Mouse (Mus musculus) CH12.LX (cell line): ENCODE measurements around the gene Dnaaf3. TPM values are rescaled to one million over a fixed set of nuclear protein-coding genes. Genes with fewer than 3 reads are reported as not detected.

Experiments used
- DNase-seq: peaks from one replicate; pipeline ENCODE4 v3.0.0-alpha.2; 2013; ENCODE audit errors: extremely low read depth
- H3K27ac ChIP-seq: 2 replicates; pipeline ENCODE4 v1.5.1; 2012; ENCODE audit warnings: low read depth, mild to moderate bottlenecking, control low read depth, moderate library complexity; ENCODE audit not compliant: insufficient read depth
- H3K27me3 ChIP-seq: replicated peaks from 2 replicates; pipeline ENCODE3; 2012; ENCODE audit warnings: inconsistent platforms
- H3K36me3 ChIP-seq, 2 experiments: replicated peaks in 1 of 2; 2 replicates each; pipeline versions ENCODE3 to v1.6.1; 2012; ENCODE audit warnings: inconsistent platforms in 1 of 2, low read length in 1 of 2, mild to moderate bottlenecking in 1 of 2, mixed read lengths in 1 of 2, moderate library complexity in 1 of 2; ENCODE audit not compliant: control insufficient read depth in 1 of 2, insufficient read depth in 1 of 2
- H3K4me1 ChIP-seq, 2 experiments: 2 replicates each; pipeline ENCODE4 v1.6.1; 2012; ENCODE audit warnings: inconsistent platforms in 1 of 2, moderate library complexity in 1 of 2; ENCODE audit not compliant: insufficient read depth in 2 of 2, control insufficient read depth in 1 of 2
- H3K4me2 ChIP-seq: 2 replicates; pipeline ENCODE4 v1.6.1; 2012; ENCODE audit warnings: low read depth, mild to moderate bottlenecking, control low read depth; ENCODE audit not compliant: poor library complexity, insufficient read depth, severe bottlenecking
- H3K4me3 ChIP-seq, 3 experiments: fragments of 150-350 bp in 1 of 3; sonication (generic) in 1 of 3; replicated peaks in 1 of 3; 2 replicates each; pipeline versions ENCODE3 to v1.5.1; 2011 to 2012; ENCODE audit warnings: low read depth in 2 of 3, low read length in 2 of 3, mild to moderate bottlenecking in 2 of 3, moderate library complexity in 2 of 3, control low read depth in 1 of 3, improper control_type of control experiment in 1 of 3, inconsistent platforms in 1 of 3, mixed read lengths in 1 of 3; ENCODE audit not compliant: poor library complexity in 1 of 3
- H3K79me2 ChIP-seq: replicated peaks from 2 replicates; pipeline ENCODE4 v1.6.1; 2012; ENCODE audit warnings: mild to moderate bottlenecking, moderate library complexity; ENCODE audit not compliant: control insufficient read depth, poor library complexity, insufficient read depth, severe bottlenecking; ENCODE audit errors: extremely low read depth
- H3K9ac ChIP-seq: 2 replicates; pipeline ENCODE4 v1.6.1; 2012; ENCODE audit warnings: low read depth, mild to moderate bottlenecking, control low read depth, moderate library complexity; ENCODE audit not compliant: insufficient read depth
- H3K9me3 ChIP-seq: replicated peaks from 2 replicates; pipeline ENCODE3; 2012; ENCODE audit warnings: low read length, inconsistent platforms, mixed read lengths
- CHD1 ChIP-seq: IDR thresholded peaks from 2 replicates; pipeline ENCODE4 v1.6.1; 2012; ENCODE audit warnings: low read depth, low read length, improper control_type of control experiment, inconsistent platforms
- CTCF ChIP-seq, 2 experiments: IDR thresholded peaks in 1 of 2; conservative IDR thresholded peaks in 1 of 2; 2 replicates each; pipeline ENCODE4 v1.5.1; 2011 to 2012; ENCODE audit warnings: low read depth in 2 of 2, low read length in 2 of 2, improper control_type of control experiment in 1 of 2, inconsistent platforms in 1 of 2, mild to moderate bottlenecking in 1 of 2, moderate library complexity in 1 of 2
- E2F4 ChIP-seq: IDR thresholded peaks from 2 replicates; pipeline ENCODE4 v1.6.1; 2011; ENCODE audit warnings: low read depth, low read length, improper control_type of control experiment; ENCODE audit not compliant: insufficient replicate concordance
- ELF1 ChIP-seq: IDR thresholded peaks from 2 replicates; pipeline ENCODE4 v1.6.1; 2014; ENCODE audit warnings: low read depth, mild to moderate bottlenecking, inconsistent platforms, low read length, improper control_type of control experiment
- EP300 ChIP-seq: IDR thresholded peaks from 2 replicates; pipeline ENCODE4 v1.6.1; 2011; ENCODE audit warnings: low read length, improper control_type of control experiment
- ETS1 ChIP-seq: conservative IDR thresholded peaks from 2 replicates; pipeline ENCODE4 v1.6.1; 2012; ENCODE audit warnings: low read depth, mild to moderate bottlenecking, inconsistent platforms, low read length, improper control_type of control experiment, moderate library complexity
- GABPA ChIP-seq: IDR thresholded peaks from 2 replicates; pipeline ENCODE4 v1.6.1; 2012; ENCODE audit warnings: low read depth, low read length, improper control_type of control experiment, inconsistent platforms; ENCODE audit not compliant: insufficient replicate concordance
- IRF4 ChIP-seq: IDR thresholded peaks from 2 replicates; pipeline ENCODE4 v1.6.1; 2014; ENCODE audit warnings: low read depth, mild to moderate bottlenecking, inconsistent platforms, low read length, improper control_type of control experiment
- JUND ChIP-seq: conservative IDR thresholded peaks from 2 replicates; pipeline ENCODE4 v1.6.1; 2011; ENCODE audit warnings: low read depth, low read length, improper control_type of control experiment
- KAT2A ChIP-seq: IDR thresholded peaks from 2 replicates; pipeline ENCODE4 v1.6.1; 2012; ENCODE audit warnings: low read length, improper control_type of control experiment, inconsistent platforms; ENCODE audit not compliant: insufficient replicate concordance
- MAFK ChIP-seq: IDR thresholded peaks from 2 replicates; pipeline ENCODE4 v1.6.1; 2011; ENCODE audit warnings: low read length, improper control_type of control experiment; ENCODE audit not compliant: insufficient replicate concordance
- MAX ChIP-seq: IDR thresholded peaks from 2 replicates; pipeline ENCODE4 v1.6.1; 2011; ENCODE audit warnings: low read length, improper control_type of control experiment
- MEF2A ChIP-seq: IDR thresholded peaks from 2 replicates; pipeline ENCODE4 v1.6.1; 2014; ENCODE audit warnings: low read depth, mild to moderate bottlenecking, inconsistent platforms, low read length, improper control_type of control experiment, borderline replicate concordance
- MYC ChIP-seq: IDR thresholded peaks from 2 replicates; pipeline ENCODE4 v1.6.1; 2011; ENCODE audit warnings: low read depth, mild to moderate bottlenecking, improper control_type of control experiment, low read length
- NRF1 ChIP-seq: IDR thresholded peaks from 2 replicates; pipeline ENCODE4 v1.6.1; 2014; ENCODE audit warnings: low read depth, mild to moderate bottlenecking, inconsistent platforms, low read length, improper control_type of control experiment, moderate library complexity
- PAX5 ChIP-seq: IDR thresholded peaks from 2 replicates; pipeline ENCODE4 v1.6.1; 2012; ENCODE audit warnings: low read length, inconsistent platforms, mixed read lengths
- POLR2A ChIP-seq: IDR thresholded peaks from 2 replicates; pipeline ENCODE4 v1.6.1; 2011; ENCODE audit warnings: low read depth, mild to moderate bottlenecking, improper control_type of control experiment, low read length
- POLR2AphosphoS2 ChIP-seq: IDR thresholded peaks from 2 replicates; pipeline ENCODE4 v1.6.1; 2011; ENCODE audit warnings: low read depth, low read length, improper control_type of control experiment
- RAD21 ChIP-seq: IDR thresholded peaks from 2 replicates; pipeline ENCODE4 v1.6.1; 2011; ENCODE audit warnings: low read depth, mild to moderate bottlenecking, low read length, improper control_type of control experiment, moderate library complexity
- RCOR1 ChIP-seq: conservative IDR thresholded peaks from 2 replicates; pipeline ENCODE4 v1.6.1; 2012; ENCODE audit warnings: low read depth, mild to moderate bottlenecking, inconsistent platforms, low read length, improper control_type of control experiment
- TBP ChIP-seq: conservative IDR thresholded peaks from 2 replicates; pipeline ENCODE4 v1.6.1; 2011; ENCODE audit warnings: low read depth, low read length, improper control_type of control experiment
- TCF12 ChIP-seq: IDR thresholded peaks from 2 replicates; pipeline ENCODE4 v1.6.1; 2014; ENCODE audit warnings: low read depth, mild to moderate bottlenecking, inconsistent platforms, low read length, improper control_type of control experiment
- UBTF ChIP-seq: IDR thresholded peaks from 2 replicates; pipeline ENCODE4 v1.6.1; 2012; ENCODE audit warnings: low read depth, mild to moderate bottlenecking, inconsistent platforms, low read length, improper control_type of control experiment, moderate library complexity
- USF1 ChIP-seq: IDR thresholded peaks from 2 replicates; pipeline ENCODE4 v1.6.1; 2014; ENCODE audit warnings: low read depth, mild to moderate bottlenecking, inconsistent platforms, low read length, improper control_type of control experiment
- ZC3H11A ChIP-seq: IDR thresholded peaks from 2 replicates; pipeline ENCODE4 v1.6.1; 2012; ENCODE audit warnings: low read depth, mild to moderate bottlenecking, inconsistent platforms, low read length, improper control_type of control experiment
- ZKSCAN1 ChIP-seq: IDR thresholded peaks from 2 replicates; pipeline ENCODE4 v1.6.1; 2012; ENCODE audit warnings: low read depth, inconsistent platforms, low read length, improper control_type of control experiment, borderline replicate concordance
- ZMIZ1 ChIP-seq: IDR thresholded peaks from 2 replicates; pipeline ENCODE4 v1.6.1; 2012; ENCODE audit warnings: low read depth, mild to moderate bottlenecking, inconsistent platforms, low read length, improper control_type of control experiment
- ZNF384 ChIP-seq: IDR thresholded peaks from 2 replicates; pipeline ENCODE4 v1.6.1; 2012; ENCODE audit warnings: low read depth, low read length, improper control_type of control experiment, inconsistent platforms
- dilution Hi-C: fragments of 300-500 bp; cut with MboI; formaldehyde crosslinking; loops from 2 replicates; pipeline ENCODE4 v1.14.3; 2020; ENCODE audit warnings: low sequenced_read_pairs; ENCODE audit not compliant: extremely low pct_unique_long_range_greater_than_20kb, extremely low pct_ligation_motif_present
- in situ Hi-C: fragments of 300-500 bp; cut with MboI; formaldehyde crosslinking; loops from 3 replicates; pipeline ENCODE4 v1.14.3; 2019; ENCODE audit warnings: low sequenced_read_pairs, low pct_ligation_motif_present, low pct_unique_long_range_greater_than_20kb, mixed read lengths
- polyA plus RNA-seq: library from polyadenylated mRNA; unstranded; fragments of >175 nt; gene quantifications from 2 replicates; pipeline ENCODE4 v1.2.1, GENCODE M21; 2012; ENCODE audit warnings: low read depth; ENCODE audit not compliant: insufficient read length
- total RNA-seq, 2 experiments: library from RNA; depleted of rRNA; stranded (reverse); fragments of 300-350 nt in 1 of 2; fragments of >200 nt in 1 of 2; gene quantifications; 2 replicates each; pipeline ENCODE4 v1.2.3; 2012 to 2014

Gene Dnaaf3
- total and polyA plus RNA-seq, 3 experiments, result 0.16 to 0.83 (median 0.59) TPM

DNA sequence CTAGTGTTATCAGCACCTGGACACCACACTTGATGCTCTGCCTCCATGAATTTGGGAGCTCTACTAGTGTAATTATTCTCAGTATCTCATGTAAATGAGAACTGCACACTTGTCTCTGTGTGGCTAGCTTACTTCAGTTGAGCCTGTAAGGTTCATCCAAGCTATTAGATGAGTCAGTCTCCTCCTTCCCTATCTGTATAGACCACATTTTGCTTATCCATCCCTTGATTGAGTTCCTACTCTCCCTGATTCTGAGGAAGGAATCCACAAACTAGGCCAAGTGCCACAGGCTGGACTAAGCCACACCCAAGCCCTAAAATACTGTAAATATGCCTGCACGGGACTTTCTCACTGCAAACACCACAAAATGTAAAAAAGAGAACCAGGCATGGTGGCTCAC lies 38.3 kb downstream of the Dnaaf3 start:
- TF ChIP-seq NRF1 (no peak), TCF12 (no peak), KAT2A (no peak), USF1 (no peak), JUND (no peak), MEF2A (no peak), ZNF384 (no peak), ZMIZ1 (no peak), ETS1 (no peak), MAFK (no peak), ZC3H11A (no peak), CTCF (conservative IDR thresholded peaks at IDR 0.05 in 1 of 2, IDR thresholded peaks at IDR 0.05 in 1 of 2; ENCODE audit: low read depth in 2 of 2, low read length in 2 of 2) (no peak), CHD1 (no peak), EP300 (no peak), TBP (no peak)
- Histone ChIP-seq H3K79me2 (peaks cover 40% of the 10 kb centered on the region), H3K36me3 (peaks cover 69 to 100% of the 10 kb centered on the region in 2 experiments), H3K9ac (no peak overlapping the region), H3K9me3 (no peaks in the 10 kb centered on the region), H3K4me1 (peaks cover 8 to 26% of the 10 kb centered on the region in 2 experiments), H3K27me3 (no peaks in the 10 kb centered on the region), H3K4me3 (no peak overlapping the region), H3K4me2 (no peak overlapping the region), H3K27ac (no peak overlapping the region)
- dilution Hi-C loops, result no loop called here
- no peak for DNase-seq
- in situ Hi-C loops, result no loop called here

DNA sequence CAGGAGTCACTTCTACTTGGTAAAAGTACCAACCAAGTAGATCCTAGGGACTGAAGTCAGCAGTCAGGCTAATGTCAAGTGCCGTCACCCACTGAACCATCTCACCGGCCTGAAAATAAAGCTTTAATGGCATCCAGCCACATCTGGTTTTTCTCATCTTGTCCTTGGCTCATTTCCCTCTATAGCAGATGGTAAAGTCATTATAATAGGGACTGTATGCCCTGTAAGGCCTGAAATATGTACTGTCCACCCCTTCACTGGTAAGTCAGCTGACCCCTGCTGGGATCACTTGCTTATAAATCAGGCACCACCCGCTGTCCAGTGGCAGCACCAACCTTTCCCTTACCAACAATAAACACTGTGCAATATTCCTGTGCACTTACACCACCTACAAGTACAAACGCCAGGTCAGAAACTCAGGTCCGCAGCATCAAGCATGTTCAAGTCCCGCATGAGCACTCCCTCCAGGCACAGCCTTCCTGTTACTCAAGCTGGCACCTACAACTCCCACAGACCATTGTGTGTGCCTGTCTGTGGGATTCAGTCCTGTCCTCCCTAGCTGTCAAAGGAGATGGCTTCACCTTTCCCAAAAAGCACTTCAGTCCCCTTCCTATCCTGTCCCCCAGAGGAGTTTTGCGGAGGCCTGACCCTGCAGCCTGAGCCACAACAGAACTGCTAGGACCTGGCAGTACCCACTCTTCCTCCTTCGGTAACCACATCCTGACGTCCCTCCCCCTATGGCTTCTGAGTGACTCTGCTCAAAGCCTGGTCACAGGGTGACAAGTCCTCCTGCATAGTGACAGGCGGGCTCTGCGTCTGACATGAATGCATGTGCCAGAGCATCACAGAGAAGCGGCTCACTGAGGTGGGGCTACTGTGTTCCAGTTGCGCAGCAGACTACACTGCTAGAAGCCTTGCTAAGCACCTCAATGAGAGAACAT lies 39.7 kb downstream of the Dnaaf3 start:
- TF ChIP-seq RCOR1 (no peak), ELF1 (no peak), JUND (no peak), ZC3H11A (no peak), MYC (no peak), MAFK (no peak), ZKSCAN1 (no peak), PAX5 (no peak), EP300 (no peak), E2F4 (no peak), MAX (no peak), POLR2A (no peak), UBTF (no peak), POLR2AphosphoS2 (no peak), CHD1 (no peak), NRF1 (no peak), RAD21 (no peak), IRF4 (no peak), TBP (no peak), GABPA (no peak)
- no peak overlapping the region for H3K9ac ChIP-seq
- peaks cover 0 to 12% of the 10 kb centered on the region in 2 experiments; a peak in 1 of 4 replicates for H3K4me1 ChIP-seq
- peaks cover 79 to 100% of the 10 kb centered on the region in 2 experiments for H3K36me3 ChIP-seq
- in situ Hi-C loops (no loop called here), dilution Hi-C loops (no loop called here)
- no peaks in the 10 kb centered on the region for H3K27me3 ChIP-seq
- H3K79me2 ChIP-seq, result peaks cover 25% of the 10 kb centered on the region
- H3K27ac ChIP-seq, result no peak overlapping the region
- DNase-seq, result no peak
- H3K4me2 ChIP-seq, result no peak overlapping the region
- no peaks in the 10 kb centered on the region for H3K9me3 ChIP-seq
- no peak overlapping the region for H3K4me3 ChIP-seq
